Mouse (Mus musculus): ENCODE results near the gene Slc3a1. TPM values are rescaled to one million over a fixed set of nuclear protein-coding genes. Genes with fewer than 3 reads are reported as not detected.
A peak's percentile ranks its signal among the peaks of the same experiment; 100 is the strongest.

Gene Slc3a1
- total RNA-seq, 2 experiments from 2014 or later = 0.17 to 0.23 TPM

DNA sequence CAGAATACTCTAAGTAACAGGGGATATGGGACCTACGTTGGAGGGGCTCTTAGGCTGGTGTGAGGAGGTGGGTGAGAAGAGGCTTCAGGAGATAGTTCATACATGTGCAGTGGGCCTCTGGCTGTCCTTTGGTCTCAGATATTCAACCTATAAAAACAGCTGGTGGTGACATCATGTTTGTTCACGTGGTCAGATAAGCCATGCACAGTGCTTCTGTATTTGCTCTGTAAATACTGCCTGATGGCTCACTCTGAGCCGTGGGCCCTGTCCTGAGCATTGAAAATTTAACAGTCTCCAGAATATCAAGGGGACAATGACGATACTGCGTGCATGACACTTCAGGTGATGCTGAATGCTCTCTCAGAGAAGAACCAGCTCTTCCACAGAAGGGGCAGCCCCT, 9.7 kb downstream of the Slc3a1 start:
- DNase-seq = no peak

DNA sequence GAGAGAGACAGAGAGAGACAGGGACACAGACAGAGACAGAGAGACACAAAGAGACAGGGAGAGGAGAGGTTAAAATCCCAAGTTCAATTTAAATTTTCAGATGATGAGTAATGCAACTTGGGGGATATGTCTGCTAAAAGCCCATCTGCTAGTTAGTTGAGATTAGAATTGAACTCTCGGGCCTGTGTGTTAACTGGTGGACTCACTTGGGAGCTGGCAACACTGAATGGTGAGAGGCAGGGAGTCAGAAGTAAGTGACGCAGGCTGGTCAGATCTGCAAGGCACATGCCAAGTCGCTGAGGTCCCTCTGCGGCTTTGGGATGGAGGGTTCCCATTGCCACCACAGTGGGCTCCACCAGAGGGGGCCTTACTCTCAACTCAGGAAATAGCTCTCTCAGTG, 10.1 kb downstream of the Slc3a1 start:
- DNase-seq = no peak

GRCm38 (mm10) chr17:85038761-85039160, 10.6 kb downstream of the Slc3a1 start:
- DNase-seq = no peak

DNA sequence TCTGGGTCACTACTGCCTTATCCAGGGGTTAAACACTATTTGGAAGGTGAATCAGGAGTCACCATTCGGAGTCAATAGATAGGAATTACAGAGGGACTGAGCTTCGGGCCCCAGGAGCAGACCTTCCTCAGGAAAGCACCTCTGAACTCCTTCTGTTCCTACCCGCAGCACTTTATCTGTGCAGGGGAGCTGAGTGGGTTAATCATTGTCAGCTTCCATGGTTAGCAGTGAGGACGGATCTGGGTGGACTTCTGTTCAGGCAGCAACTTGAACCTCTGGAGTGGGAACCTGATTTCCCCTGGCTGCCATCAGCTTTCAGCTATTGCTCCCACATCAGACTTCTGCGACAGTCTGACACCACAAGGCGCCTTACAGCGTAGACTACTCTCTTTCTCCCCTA, 12.7 kb downstream of the Slc3a1 start:
- no peak for DNase-seq

DNA sequence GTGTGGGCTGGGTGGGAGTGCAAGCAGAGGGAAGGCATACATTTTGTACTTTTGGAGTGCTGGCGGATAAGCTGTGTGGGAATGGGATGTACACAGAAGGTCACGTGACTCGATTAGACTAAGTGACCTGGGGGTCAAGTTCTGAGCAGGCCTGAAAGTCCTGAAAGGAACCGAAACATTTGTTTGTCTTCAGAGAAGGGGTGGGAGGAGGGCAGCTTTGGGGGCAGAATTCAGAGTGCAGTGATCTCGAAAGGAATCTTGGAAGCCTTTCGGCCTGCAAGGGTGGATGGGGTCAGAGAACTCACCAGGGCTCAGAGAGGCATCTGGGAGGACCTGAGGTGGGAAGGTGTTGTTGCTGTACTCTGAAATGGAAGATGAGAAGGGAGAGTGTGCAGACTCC, 14.2 kb downstream of the Slc3a1 start:
- no peak for DNase-seq

- DNase-seq = peak in 1 of 2 experiments; percentile 22
Observed at GRCm38 (mm10) chr17:85043404-85043816, 15.2 kb downstream of the Slc3a1 start.

DNA sequence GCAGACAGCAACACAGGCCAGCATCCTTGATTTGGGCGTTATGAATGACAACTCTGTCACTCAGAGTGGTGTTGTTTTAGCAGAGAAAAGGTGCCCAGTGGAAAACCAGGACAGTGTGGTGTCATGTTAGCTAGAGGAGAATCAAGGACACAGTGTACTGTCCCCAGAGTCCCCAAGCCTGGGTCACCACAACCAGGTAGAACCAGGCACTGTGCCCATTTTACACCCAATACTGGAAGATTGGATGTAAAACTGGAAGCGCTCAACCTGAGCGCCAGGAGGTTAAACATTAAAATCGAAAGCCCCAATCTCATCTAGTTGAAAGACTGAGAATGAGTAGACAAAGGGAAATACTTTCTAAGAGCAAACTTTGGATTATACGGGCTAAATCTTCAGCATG, 16.3 kb downstream of the Slc3a1 start:
- no peak for DNase-seq

DNA sequence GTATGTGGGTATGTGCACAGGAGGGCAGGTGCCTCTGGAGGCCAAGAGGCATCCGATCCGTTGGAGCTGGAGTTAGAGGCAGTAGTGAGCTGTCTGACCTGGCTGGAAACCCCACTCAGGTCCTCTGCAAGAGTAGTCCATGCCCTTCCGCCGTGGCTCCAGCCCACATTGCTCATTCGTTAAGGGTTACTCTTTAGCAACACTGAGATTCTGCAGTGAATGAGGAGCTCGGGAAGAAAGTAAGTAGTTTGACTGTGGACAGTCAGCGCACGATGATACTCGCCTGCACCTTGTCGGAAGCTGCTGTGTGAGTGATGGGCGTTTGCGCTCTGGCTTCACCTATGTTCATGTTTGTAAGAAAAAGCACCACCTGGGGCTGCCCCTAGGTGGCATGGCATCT, 17.0 kb downstream of the Slc3a1 start:
- DNase-seq = no peak

DNA sequence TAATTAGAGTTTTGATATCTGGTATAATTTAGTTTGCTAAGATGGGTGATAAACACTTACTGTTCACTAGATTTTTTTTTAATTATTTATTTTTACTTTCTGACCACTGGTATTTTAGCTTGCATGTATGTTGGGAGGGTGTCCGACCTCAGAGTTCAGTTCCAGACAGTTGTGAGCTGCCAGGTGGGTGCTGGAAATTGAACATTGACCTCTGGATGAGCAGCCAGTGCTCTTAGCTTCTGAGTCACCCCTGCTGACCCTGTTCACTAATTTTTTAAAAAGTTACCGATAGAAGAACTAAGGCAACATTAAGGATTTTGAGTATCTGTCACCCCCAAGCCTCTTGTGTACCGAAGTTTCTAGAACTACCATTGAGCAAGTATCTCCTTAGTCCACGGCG, 20.2 kb downstream of the Slc3a1 start:
- no peak for DNase-seq

DNA sequence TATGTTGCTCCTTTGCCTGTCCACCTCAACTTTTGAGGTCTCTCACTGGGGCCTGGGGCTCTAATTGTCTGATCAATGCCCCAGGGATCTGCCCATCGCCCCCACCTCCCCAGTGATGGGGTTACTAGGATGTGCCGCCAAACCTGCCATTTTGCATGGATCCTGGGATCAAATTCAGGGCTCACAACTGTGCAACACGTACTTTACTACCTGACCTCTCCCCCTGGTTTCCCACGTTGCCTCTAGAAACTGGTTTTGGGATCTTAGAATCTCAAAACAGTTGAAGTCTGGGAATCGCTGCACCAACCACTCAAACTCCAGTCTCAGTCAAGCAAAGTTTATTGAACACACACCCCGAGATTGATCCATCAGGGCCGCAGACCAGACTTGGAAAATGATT, 30.1 kb downstream of the Slc3a1 start:
- no peak for DNase-seq

DNA sequence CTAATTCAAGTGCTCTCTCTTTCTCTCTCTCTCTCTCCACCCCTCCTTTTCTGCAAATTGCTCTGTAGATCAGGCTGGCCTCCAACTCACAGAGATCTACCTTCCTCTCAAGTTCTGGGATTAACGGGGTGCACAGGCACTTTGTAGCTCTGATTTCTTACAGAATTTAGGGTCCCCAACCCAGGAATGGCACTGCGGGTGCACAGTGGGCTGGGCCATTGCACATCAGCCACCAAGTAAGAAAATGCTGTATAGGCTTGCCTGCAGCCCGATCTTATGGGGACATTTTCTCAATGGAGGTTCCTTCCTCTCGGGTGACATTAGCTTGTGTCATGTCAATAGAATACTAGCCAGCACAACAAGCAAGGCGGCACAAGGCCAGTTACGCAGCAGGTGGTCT, 31.0 kb downstream of the Slc3a1 start:
- DNase-seq = no peak

- DNase-seq = no peak
Observed at GRCm38 (mm10) chr17:85063560-85063959, 35.4 kb downstream of the Slc3a1 start.

DNA sequence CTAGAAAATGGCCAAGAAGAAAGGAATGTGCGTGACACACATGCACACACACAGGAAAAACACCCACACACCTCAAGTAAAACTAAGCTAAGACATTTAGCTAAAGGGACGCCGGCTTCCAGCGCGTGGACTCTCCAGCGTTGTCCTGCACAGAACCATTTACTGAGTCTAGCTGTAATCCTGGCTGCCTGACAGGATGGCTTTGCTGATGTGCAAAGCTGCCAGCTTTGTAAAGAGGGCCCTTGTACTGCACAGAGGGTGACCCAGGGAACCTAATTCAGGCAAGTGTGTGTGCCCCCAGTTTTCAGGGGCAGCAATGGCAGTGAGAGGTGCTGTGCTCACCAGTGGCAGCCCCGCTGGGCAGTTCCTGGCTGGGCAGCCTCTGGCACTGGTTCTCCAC, 39.2 kb downstream of the Slc3a1 start:
- DNase-seq = no peak

DNA sequence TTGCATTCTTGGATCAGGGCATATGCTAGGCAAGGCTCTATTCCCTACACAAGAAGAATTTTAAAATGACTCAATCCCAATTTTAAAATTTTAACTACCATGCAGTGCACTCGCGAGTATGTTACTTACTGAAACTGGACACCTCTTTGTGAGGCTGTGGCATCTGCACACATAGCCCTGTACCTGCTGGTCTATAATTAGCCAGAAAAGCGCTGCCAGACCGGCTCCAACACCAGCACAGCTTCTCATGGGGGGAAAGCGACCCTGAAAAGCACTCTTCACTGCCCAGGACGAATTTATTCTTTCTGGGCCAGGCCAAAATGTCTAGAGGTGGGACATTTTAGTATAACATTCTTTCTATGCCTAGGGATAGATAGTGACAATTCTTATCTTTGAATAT, 42.5 kb downstream of the Slc3a1 start:
- DNase-seq = no peak

DNA sequence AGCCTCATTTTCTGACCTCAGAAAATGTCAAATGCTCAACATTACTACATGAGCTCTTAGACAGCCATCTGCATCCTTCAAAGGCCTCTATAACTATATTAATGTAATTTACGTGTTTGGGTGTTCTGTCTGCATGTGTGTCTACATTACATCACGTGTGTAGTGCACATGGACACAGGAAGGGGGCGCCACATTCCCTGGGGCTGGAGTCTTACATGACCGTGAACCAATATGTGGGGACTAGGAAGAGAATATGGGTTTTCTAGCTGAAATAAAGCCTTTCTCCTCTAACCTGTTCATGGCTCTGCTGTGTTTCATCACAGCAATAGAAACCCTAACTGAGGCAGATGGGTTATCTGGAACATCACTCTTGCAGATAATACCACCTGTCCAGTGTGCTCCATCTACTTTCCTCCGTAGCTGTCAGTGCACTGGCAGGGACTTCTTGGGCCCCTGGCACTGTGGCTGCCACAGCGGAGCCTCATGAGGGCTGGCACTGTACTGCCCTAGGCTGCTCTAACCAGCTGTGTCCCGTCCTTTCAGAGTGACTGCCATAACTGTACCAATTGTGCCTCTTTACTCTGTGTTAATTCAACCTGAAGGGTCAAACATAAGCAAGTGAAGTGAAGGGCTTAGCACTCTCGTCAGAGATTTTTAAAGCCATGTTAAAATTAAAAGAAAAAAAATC, 43.1 kb downstream of the Slc3a1 start:
- DNase-seq = no peak

DNA sequence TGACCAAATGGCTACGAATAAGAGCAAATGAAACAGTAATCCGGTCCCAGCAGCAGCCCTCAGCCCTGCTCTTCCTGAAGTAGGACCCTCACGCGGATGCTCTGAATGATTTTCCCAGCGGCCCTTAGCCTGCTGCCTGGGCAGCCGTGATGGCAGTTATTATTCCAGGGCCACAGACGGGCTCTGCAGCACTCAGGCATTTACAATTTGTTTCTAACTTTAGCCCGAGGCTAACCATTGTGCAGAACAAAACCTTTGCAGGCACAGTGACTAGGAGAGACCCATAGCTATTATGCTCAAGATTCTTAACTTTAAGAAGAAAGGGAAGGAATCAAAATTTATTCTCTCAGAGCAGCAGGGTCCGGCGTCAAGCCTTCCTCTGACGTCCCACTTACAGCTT, 44.2 kb downstream of the Slc3a1 start:
- no peak for DNase-seq

GRCm38 (mm10) chr17:85073214-85073613, 45.0 kb downstream of the Slc3a1 start:
- DNase-seq = no peak

DNA sequence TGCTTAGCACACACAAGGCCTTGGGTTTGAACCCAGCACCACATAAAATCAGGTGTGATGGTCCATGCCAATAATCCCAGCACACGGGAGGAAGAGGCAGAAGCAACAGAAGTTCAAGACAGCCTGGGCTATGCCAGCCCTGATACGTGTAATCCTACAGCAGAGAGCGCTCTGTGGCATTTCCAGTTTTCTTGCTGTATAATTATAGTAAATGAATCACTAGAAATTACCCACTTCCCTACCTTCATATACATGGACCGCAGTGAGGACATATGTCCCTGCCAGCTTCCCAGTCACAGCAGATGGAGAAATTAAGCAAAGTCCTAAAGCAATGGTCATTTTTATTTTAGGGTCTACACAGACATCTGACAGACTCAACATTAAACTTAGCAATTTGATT, 45.9 kb downstream of the Slc3a1 start:
- DNase-seq = no peak

GRCm38 (mm10) chr17:85079276-85079675, 51.1 kb downstream of the Slc3a1 start:
- no peak for DNase-seq

- DNase-seq = no peak
Observed at GRCm38 (mm10) chr17:85080781-85081180, 52.6 kb downstream of the Slc3a1 start.

GRCm38 (mm10) chr17:85085335-85085734, 57.2 kb downstream of the Slc3a1 start:
- no peak for DNase-seq

GRCm38 (mm10) chr17:85086501-85086900, 58.3 kb downstream of the Slc3a1 start:
- DNase-seq = no peak

DNA sequence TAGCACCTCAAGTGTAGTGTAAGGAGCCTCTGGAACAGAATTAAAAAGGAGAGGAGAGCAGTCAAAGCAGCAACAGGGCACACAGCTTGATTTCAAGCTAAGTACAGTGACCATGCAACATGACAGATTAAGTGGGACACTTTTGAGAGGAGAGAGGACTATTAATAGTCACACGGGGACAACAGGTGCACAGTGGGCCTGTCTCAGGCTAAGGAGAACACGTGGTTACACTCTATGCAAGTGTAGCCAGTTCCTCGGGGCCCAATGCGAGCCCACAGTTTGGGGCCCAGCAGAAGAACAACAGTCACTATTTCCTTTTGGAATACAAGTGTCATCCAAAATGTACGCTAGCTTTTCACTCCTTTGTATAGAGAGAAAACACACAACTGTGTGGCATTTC, 59.4 kb downstream of the Slc3a1 start:
- DNase-seq = no peak

DNA sequence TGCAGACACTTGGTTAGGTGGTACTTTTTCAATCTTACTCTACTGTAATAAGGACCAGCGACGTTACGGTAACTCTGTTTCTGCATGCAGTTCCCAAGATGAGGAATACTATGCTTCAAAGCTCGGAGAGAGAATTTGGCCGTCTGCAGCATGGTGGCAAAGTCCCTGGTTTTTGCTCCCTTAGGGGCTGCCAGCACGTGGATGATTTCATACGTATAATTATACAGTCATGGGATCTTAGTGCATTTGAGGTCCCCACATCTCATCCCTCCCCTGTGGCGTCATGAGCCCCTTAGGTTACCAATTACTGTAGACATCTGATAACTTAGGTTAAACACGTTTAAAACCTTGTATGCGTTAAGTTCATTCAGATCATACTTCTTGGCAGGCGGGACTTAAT, 60.2 kb downstream of the Slc3a1 start:
- DNase-seq = no peak

DNA sequence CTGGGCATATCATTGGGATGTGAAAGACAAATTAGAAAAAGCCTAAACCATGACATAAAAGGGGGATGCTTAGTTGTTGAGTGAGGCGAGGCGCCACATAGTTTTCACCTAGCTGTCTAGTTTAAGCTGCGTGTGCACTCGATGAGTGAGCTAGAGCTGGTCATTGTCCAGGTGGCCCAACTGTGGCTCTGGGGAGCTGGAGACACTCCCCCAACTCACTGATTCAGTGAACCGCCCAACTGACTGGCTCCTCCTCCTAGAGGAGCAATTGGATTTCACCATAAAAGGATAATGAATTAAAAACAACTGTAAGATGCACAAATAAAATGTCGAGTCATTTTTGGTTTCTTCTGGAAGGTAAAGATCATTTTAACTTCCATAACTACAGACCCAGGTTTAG, 60.8 kb downstream of the Slc3a1 start:
- no peak for DNase-seq

All from adrenal gland, postnatal 36 days (tissue).